Mouse (Mus musculus): Measurements from ENCODE around the gene Iars. TPM values are rescaled to one million over a fixed set of nuclear protein-coding genes. Genes with fewer than 3 reads are reported as not detected.

Iars gene
- polyA plus RNA-seq, 1 experiment from 2014 or later: 52.6 TPM

DNA sequence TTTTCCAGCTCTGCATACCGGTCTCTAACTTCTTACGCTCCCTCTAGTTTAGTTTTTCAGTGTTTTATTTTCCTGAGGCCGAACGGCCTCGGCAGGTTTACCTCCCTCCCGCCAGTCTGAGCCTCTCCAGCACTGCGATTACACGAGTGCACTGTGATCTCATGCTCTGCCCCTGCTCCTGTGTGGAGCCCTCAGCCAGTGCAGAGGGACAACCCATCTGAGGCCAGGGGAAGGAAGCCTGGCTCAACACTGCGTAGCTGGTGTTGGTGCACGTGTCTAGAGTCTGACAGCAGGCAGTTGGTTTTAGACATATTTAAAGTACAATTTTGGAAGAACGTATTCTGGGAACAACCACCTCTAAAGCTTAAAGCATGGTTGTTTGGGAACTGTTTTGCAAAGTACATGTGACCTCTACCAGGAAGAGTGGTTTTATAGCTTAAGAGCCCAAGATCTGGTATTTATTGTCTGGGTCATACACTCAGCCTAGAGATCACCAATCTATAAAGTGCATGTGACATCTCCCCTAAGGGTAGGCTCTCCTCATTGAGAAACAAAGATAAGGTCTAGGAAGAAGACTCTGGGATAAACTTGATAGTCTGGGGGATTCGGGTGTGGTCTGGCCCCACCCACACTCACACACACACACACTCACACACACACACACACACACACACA is 30.3 kb downstream of the Iars start:
- ATAC-seq (ENCODE audit: low FRiP score): no peak

DNA sequence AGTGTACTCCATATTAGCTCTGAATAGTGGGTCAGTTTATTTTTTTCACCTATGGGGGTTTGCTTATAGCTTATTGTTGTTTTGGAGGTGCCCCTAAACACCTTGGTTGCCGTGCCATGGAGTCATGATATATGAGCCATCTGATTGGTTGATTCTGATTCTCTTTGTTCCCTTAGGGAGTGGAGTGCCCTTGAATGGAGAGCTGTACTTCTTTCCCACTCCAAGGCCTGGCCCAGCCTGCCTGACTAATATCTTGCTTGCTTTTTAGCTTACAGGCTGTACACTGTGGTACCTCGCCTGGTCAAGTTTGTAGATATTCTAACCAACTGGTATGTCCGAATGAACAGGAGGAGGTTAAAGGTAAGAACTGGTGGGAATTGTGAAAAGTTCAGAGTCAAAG is 37.4 kb downstream of the Iars start:
- DNase-seq (ENCODE audit: low spot score): no peak
- ATAC-seq (ENCODE audit: low FRiP score): no peak

More for the DNA sequence above, 30.3 kb downstream of the Iars start:
- Histone ChIP-seq H3K4me1 (replicated peaks; ENCODE audit: control insufficient read depth, insufficient read depth, low read length) (no peaks in the 10 kb centered on the region), H3K27ac (no peak overlapping the region), H3K27me3 (ENCODE audit: control insufficient read depth, insufficient read depth, low read length) (no peaks in the 10 kb centered on the region), H3K9me3 (ENCODE audit: control insufficient read depth, low read length) (no peaks in the 10 kb centered on the region), H3K36me3 (replicated peaks; ENCODE audit: control insufficient read depth, insufficient read depth) (peaks cover 98% of the 10 kb centered on the region), H3K9ac (no peak overlapping the region), H3K4me2 (replicated peaks) (no peak overlapping the region), H3K4me3 (replicated peaks; ENCODE audit: low read length) (no peak overlapping the region)
- no peak for DNase-seq (ENCODE audit: low spot score)
- WGBS: 95% methylated on average over 12 of the region's 12 CpGs

DNA sequence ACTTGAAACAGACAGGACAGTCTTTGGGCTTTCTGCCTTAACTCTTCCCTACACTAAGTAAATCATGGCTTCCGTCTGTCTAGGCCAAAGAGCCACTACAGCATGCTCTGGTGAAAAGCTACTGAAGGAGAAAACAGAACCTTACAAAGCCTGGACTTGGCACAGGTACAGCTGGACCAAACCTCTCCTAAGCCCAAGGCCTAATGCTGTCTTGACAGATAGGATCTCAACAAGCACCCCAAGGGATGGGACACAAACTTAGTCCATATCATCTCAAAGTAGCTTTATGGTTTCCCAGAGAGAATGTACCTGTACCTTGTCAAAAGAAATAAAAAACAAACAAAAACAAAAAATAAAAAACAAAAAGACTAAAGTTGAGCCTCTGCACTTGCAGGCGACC is 54.5 kb downstream of the Iars start:
- H3K36me3 ChIP-seq (replicated peaks; ENCODE audit: control insufficient read depth, insufficient read depth): peaks cover 48% of the 10 kb centered on the region
- H3K9ac ChIP-seq: no peak overlapping the region
- H3K4me3 ChIP-seq (replicated peaks; ENCODE audit: low read length): no peak overlapping the region
- H3K4me2 ChIP-seq (replicated peaks): no peak overlapping the region
- no peaks in the 10 kb centered on the region for H3K4me1 ChIP-seq (replicated peaks; ENCODE audit: control insufficient read depth, insufficient read depth, low read length)
- H3K9me3 ChIP-seq (ENCODE audit: control insufficient read depth, low read length): no peaks in the 10 kb centered on the region
- H3K27ac ChIP-seq: no peak overlapping the region
- WGBS: 95% methylated on average over 2 of the region's 2 CpGs
- DNase-seq (ENCODE audit: low spot score) (no peak), ATAC-seq (ENCODE audit: low FRiP score) (no peak)
- H3K27me3 ChIP-seq (ENCODE audit: control insufficient read depth, insufficient read depth, low read length): no peaks in the 10 kb centered on the region

More for the DNA sequence above, 37.4 kb downstream of the Iars start:
- Histone ChIP-seq H3K27me3 (ENCODE audit: control insufficient read depth, insufficient read depth, low read length) (no peaks in the 10 kb centered on the region), H3K4me2 (replicated peaks) (no peak overlapping the region), H3K4me1 (replicated peaks; ENCODE audit: control insufficient read depth, insufficient read depth, low read length) (no peaks in the 10 kb centered on the region), H3K4me3 (replicated peaks; ENCODE audit: low read length) (no peak overlapping the region), H3K9me3 (ENCODE audit: control insufficient read depth, low read length) (no peaks in the 10 kb centered on the region), H3K36me3 (replicated peaks; ENCODE audit: control insufficient read depth, insufficient read depth) (peaks cover 99% of the 10 kb centered on the region), H3K27ac (no peak overlapping the region), H3K9ac (no peak overlapping the region)
- 87% methylated on average over 3 of the region's 3 CpGs for WGBS

DNA sequence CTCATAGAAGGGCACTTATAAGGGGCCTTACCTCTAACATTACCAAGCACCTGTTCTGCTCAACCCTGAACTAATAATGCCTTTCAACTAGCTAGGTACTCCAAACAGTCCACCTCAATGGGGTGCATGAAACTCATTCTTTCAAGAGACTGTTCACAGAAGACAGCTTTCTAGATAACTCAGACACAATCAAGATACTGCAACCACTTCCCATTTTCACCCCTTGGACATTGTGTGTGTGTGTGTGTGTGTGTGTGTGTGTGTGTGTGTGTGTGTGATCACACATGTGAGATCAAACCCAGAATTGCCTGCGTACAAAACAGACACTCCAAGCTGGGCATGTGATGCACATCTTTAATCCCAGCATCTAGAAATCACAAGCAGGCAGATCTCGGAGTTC is 56.1 kb downstream of the Iars start:
- Histone ChIP-seq H3K27ac (no peak overlapping the region), H3K4me2 (replicated peaks) (no peak overlapping the region), H3K4me1 (replicated peaks; ENCODE audit: control insufficient read depth, insufficient read depth, low read length) (no peaks in the 10 kb centered on the region), H3K9ac (no peak overlapping the region), H3K9me3 (ENCODE audit: control insufficient read depth, low read length) (no peaks in the 10 kb centered on the region), H3K4me3 (replicated peaks; ENCODE audit: low read length) (no peak overlapping the region), H3K36me3 (replicated peaks; ENCODE audit: control insufficient read depth, insufficient read depth) (peaks cover 33% of the 10 kb centered on the region), H3K27me3 (ENCODE audit: control insufficient read depth, insufficient read depth, low read length) (no peaks in the 10 kb centered on the region)
- no peak for ATAC-seq (ENCODE audit: low FRiP score)
- no peak for DNase-seq (ENCODE audit: low spot score)
- WGBS: 90% methylated on average over 2 of the region's 2 CpGs

DNA sequence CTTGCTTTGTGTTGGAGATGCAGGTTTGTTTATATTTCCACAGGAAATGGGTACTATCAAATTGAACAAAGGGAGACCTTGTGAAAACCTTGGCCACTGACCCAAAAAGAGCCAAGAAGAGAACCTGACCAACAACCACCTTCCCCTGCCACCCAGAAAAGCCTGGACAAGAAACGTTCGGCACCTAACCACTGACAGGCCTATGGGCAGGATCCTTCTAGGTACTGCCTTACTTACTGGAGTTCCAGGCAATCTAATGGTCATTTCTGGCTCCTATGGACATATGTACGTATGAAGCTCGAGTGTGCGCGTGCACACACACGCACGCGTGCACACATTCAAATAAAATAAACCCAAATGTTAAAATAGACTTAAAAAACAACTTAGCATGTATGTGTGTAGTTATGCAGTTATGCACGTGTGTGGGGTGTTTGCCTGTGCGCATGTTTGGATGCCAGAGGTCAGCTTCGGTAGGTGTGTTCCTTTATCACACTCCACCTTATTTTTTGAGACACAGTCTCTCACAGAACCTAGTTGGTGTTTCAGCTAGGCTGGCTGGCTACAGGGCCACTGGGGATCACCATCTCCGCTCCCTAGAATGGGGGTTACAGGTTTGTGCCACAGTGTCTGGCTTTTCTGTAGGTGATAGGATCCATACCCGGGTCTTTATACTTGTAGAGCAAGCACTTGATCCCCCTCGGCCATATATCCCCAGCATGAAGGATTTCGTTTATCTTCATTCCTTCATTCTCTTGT is 59.6 kb downstream of the Iars start:
- ATAC-seq (ENCODE audit: low FRiP score): no peak
- Histone ChIP-seq H3K9ac (no peak overlapping the region), H3K4me2 (replicated peaks) (no peak overlapping the region), H3K4me3 (replicated peaks; ENCODE audit: low read length) (no peak overlapping the region), H3K4me1 (replicated peaks; ENCODE audit: control insufficient read depth, insufficient read depth, low read length) (no peaks in the 10 kb centered on the region), H3K27ac (no peak overlapping the region), H3K36me3 (replicated peaks; ENCODE audit: control insufficient read depth, insufficient read depth) (no peaks in the 10 kb centered on the region), H3K9me3 (ENCODE audit: control insufficient read depth, low read length) (no peaks in the 10 kb centered on the region), H3K27me3 (ENCODE audit: control insufficient read depth, insufficient read depth, low read length) (no peaks in the 10 kb centered on the region)
- DNase-seq (ENCODE audit: low spot score): no peak
- 93% methylated on average over 16 of the region's 16 CpGs for WGBS

DNA sequence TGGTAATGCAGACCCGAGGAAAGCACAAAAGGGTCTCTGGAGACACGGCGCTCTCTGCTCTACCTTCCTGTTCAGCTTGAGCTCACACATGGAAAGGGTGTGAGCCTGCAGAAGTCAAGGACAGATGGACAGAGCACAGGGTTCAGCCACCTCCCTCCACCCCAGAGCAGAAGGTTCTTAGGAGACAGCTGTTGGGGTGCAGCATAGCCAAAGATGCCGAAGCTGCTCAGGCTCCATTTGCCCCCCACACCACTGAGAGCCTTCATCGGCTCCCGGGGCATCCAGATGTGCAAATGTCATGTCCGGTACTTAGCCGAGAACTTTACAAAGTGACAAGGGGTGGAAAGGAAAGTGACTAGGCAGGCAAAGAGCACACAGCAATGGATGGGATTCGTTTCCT is 74.7 kb downstream of the Iars start:
- ATAC-seq (ENCODE audit: low FRiP score): no peak
- H3K4me3 ChIP-seq (replicated peaks; ENCODE audit: low read length): no peak overlapping the region
- no peaks in the 10 kb centered on the region for H3K36me3 ChIP-seq (replicated peaks; ENCODE audit: control insufficient read depth, insufficient read depth)
- H3K9me3 ChIP-seq (ENCODE audit: control insufficient read depth, low read length): no peaks in the 10 kb centered on the region
- H3K4me2 ChIP-seq (replicated peaks): no peak overlapping the region
- H3K9ac ChIP-seq: no peak overlapping the region
- 91% methylated on average over 9 of the region's 9 CpGs for WGBS
- DNase-seq (ENCODE audit: low spot score): no peak
- H3K4me1 ChIP-seq (replicated peaks; ENCODE audit: control insufficient read depth, insufficient read depth, low read length): no peaks in the 10 kb centered on the region
- no peak overlapping the region for H3K27ac ChIP-seq
- no peaks in the 10 kb centered on the region for H3K27me3 ChIP-seq (ENCODE audit: control insufficient read depth, insufficient read depth, low read length)

DNA sequence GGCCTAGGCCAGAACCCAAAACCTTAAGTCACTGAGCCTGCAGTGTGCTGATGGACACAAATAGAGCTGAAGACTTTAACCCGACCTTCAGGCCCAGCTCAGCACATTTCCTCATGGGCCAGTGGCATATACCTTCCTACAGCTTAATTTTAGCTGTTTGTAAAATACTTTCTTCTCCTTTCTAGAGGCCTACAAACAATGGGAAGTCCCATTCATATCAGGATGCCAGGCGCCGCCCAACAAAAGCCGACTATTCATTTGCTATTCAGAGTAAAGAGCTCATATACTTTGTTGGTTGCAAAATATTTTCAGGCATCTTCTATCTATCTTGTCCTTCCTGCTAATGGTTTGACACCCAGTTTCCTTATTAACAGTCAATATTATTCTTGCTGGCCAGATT is 76.1 kb downstream of the Iars start:
- no peak for DNase-seq (ENCODE audit: low spot score)
- Histone ChIP-seq H3K9ac (no peak overlapping the region), H3K4me3 (replicated peaks; ENCODE audit: low read length) (no peak overlapping the region), H3K36me3 (replicated peaks; ENCODE audit: control insufficient read depth, insufficient read depth) (no peaks in the 10 kb centered on the region), H3K27me3 (ENCODE audit: control insufficient read depth, insufficient read depth, low read length) (no peaks in the 10 kb centered on the region), H3K27ac (no peak overlapping the region), H3K4me2 (replicated peaks) (no peak overlapping the region), H3K4me1 (replicated peaks; ENCODE audit: control insufficient read depth, insufficient read depth, low read length) (no peaks in the 10 kb centered on the region), H3K9me3 (ENCODE audit: control insufficient read depth, low read length) (no peaks in the 10 kb centered on the region)
- ATAC-seq (ENCODE audit: low FRiP score): no peak
- 82% methylated on average over 4 of the region's 4 CpGs for WGBS

DNA sequence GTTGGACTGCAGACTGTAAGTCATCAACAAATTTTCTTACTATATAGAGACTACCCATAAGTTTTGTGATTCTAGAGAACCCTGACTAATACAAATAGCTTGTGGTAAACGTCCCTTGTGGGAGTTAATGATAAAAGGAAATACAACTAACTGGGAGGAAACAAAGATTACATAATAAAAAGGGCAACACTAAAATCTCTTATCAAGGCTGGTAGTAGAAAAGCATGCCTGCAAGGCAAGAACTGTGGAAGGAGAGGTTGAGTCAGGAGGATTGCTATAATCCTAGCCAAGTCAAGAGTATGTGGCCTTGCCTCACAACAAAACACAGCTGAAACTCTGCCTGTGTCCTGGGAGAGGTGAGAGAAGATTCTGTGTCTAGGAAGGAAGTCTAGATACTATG is 78.8 kb downstream of the Iars start:
- no peak overlapping the region for H3K4me2 ChIP-seq (replicated peaks)
- whole genome bisulfite sequencing: 69% methylated on average over 1 of the region's 1 CpGs
- H3K9me3 ChIP-seq (ENCODE audit: control insufficient read depth, low read length): no peaks in the 10 kb centered on the region
- H3K9ac ChIP-seq: no peak overlapping the region
- H3K36me3 ChIP-seq (replicated peaks; ENCODE audit: control insufficient read depth, insufficient read depth): no peaks in the 10 kb centered on the region
- no peak overlapping the region for H3K4me3 ChIP-seq (replicated peaks; ENCODE audit: low read length)
- H3K4me1 ChIP-seq (replicated peaks; ENCODE audit: control insufficient read depth, insufficient read depth, low read length): no peaks in the 10 kb centered on the region
- H3K27ac ChIP-seq: no peak overlapping the region
- H3K27me3 ChIP-seq (ENCODE audit: control insufficient read depth, insufficient read depth, low read length): no peaks in the 10 kb centered on the region
- DNase-seq (ENCODE audit: low spot score) (no peak), ATAC-seq (ENCODE audit: low FRiP score) (no peak)

DNA sequence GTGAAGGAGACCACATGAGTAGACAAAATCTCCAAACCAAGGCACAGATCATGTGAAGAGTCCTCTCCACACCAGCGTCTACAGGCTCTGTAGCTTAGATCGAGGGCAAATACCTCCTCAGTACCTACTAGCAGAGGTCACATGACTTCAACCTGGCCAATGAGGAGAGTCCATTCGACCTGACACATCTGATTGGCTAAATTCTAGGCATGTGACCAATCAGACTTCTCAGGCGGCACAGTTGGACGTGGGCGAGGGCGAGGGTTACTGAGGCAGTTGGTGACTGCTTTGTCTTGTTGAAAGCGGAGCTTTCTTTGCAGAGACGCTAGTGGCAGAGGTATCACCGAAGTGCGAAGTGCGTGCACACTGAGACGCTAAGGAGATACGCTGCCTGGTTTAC is 80.3 kb downstream of the Iars start:
- Histone ChIP-seq H3K36me3 (replicated peaks; ENCODE audit: control insufficient read depth, insufficient read depth) (no peaks in the 10 kb centered on the region), H3K27me3 (ENCODE audit: control insufficient read depth, insufficient read depth, low read length) (no peaks in the 10 kb centered on the region), H3K9ac (no peak overlapping the region), H3K4me3 (replicated peaks; ENCODE audit: low read length) (no peak overlapping the region), H3K4me1 (replicated peaks; ENCODE audit: control insufficient read depth, insufficient read depth, low read length) (no peaks in the 10 kb centered on the region), H3K27ac (no peak overlapping the region), H3K4me2 (replicated peaks) (no peak overlapping the region), H3K9me3 (ENCODE audit: control insufficient read depth, low read length) (no peaks in the 10 kb centered on the region)
- no peak for ATAC-seq (ENCODE audit: low FRiP score)
- no peak for DNase-seq (ENCODE audit: low spot score)
- WGBS: 90% methylated on average over 14 of the region's 14 CpGs

Data from hindbrain, embryonic 14.5 days (tissue).